Mouse (Mus musculus): Measurements from ENCODE around the gene Sh3pxd2a. TPM values are rescaled to one million over a fixed set of nuclear protein-coding genes. Genes with fewer than 3 reads are reported as not detected.

Gene Sh3pxd2a
- total RNA-seq, 2 experiments from 2014 or later: 33.9 to 35.9 TPM

DNA sequence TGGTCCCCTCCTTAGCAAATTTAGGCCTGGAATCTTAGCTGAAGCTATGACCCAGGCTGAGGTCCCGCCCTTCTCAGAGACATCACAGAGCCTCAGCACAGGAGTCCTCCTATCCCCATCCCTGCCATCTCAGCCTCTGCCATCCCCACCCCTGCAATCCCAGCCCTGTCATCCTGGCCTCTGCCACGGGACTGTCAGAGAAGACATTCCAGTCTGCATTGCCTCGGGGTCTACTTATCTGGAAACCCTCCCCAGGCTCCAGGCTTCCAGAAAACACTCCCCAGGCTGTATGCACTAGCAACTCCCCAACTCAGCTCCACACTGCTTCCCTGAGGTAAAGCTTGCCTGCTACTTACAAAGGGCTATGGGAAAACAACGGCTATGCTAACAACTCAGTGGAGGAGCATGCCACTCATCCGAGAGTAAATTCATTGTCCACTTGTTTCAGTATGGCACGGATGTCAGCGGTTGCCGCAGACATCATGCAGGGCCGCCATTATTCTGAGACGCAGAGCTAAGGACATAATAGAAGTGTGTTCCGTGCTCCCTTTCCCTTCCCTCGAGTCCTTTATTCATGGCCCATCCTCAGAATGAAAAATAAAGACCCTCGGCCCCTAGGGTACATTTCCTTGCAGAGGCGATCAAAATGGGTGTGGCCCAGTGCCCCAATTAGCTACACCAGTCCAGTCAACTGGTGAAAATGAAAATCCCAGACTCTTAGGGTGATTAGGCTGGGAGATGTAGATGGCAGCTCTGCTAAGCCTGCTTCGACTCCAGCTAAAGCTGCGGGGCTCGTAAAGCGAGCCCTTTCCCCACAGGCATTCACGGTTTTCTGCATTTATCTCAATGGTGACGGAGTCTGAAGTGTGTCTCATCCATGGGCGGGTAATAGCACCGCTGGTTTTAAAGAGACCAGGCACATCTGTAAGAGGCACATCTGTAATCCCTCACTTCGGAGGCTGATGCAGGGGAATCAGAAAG is 29.1 kb upstream of the Sh3pxd2a start:
- intact Hi-C loops (cut with DNase I): no loop called here
- no peak for DNase-seq (ENCODE audit: low spot score in 2 of 2)

GRCm38 (mm10) chr19:47492422-47492821 is 28.2 kb upstream of the Sh3pxd2a start:
- DNase-seq (ENCODE audit: low spot score in 2 of 2): no peak
- intact Hi-C loops (cut with DNase I): no loop called here

- DNase-seq (ENCODE audit: low spot score in 2 of 2): no peak
- intact Hi-C loops (cut with DNase I): no loop called here
These were observed 27.7 kb upstream of the Sh3pxd2a start for GRCm38 (mm10) chr19:47491853-47492252.

- no peak for DNase-seq (ENCODE audit: low spot score in 2 of 2)
- intact Hi-C loops (cut with DNase I): loop anchor here (5.0 kb wide), 1 partner anchor 132 kb away; no protein-coding TSS in a partner anchor
These were observed 25.0 kb upstream of the Sh3pxd2a start for GRCm38 (mm10) chr19:47489233-47489632.

DNA sequence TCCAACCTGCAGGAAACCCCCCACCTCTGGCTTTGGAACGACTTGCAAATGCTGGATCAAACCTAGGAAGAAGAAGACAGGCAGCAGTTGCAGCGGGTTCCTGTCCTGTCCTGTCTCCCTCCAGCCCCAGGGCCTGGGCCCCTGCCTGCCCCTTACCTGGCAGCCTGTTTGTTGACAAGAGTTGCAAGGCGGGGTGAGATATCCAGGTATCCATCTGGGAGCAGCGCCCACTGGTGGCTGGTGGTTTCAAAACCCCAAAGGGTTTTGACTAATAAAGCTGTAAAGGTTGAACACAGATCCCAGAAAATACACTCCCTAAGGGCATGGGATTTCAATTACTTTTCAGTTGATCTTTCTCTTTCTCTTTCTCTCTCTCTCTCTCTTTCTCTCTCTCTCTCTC is 24.0 kb upstream of the Sh3pxd2a start:
- DNase-seq (ENCODE audit: low spot score in 2 of 2): no peak
- intact Hi-C loops (cut with DNase I): loop anchor here (5.0 kb wide), 1 partner anchor 131 kb away; no protein-coding TSS in a partner anchor

DNA sequence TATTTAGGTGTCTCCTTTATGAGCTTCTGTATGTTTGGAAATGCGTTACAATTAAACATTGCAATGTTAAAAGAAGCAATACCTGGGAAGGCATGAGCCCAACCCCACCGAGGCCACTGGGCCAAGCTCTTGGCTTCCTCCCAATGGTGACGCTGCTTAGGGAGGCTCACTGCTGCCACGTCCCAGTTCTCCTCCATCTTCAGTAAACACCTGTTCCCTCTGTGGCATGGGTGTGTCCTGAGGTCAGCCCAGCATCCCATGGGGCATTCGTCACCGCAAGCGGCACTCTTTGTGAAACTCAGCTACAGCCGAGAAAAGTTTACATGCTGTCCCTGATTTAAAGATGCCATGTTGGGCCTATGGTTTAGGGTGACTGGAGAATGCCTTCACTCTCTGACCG is 23.4 kb upstream of the Sh3pxd2a start:
- intact Hi-C loops (cut with DNase I): loop anchor here (5.0 kb wide), 1 partner anchor 130 kb away; no protein-coding TSS in a partner anchor
- no peak for DNase-seq (ENCODE audit: low spot score in 2 of 2)

DNA sequence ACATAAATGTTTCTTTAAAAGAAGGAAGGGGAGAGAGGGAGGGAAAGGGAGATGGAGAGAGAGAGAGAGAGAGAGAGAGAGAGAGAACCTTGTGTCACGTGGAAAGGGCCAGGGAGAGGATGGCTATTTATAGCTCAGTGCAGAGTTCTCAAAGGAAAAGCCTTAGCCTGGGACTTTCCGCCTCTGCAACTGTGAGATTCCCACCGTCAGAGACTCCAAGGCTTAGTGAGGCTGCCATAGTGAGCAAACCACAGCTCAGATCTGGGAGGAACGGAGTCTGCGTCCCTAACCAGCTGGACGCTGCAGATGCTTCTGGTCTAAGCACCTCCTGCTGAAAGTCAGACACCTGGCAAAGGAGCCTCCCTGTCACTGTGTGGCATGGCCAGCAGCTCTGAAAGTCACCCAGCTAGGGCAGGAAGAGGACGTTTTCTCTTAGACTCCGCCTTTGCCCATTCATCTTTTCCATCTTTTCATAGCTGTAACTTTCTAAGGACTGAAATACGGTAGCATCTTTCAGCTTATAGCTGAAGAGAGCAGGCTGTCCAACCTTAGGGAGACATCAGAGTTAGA is 21.9 kb upstream of the Sh3pxd2a start:
- DNase-seq (ENCODE audit: low spot score in 2 of 2): no peak
- intact Hi-C loops (cut with DNase I): loop anchor here (5.0 kb wide), 1 partner anchor 129 kb away; no protein-coding TSS in a partner anchor

GRCm38 (mm10) chr19:47484110-47484509 is 19.9 kb upstream of the Sh3pxd2a start:
- intact Hi-C loops (cut with DNase I): no loop called here
- peak; percentile 64 to 76 for DNase-seq (ENCODE audit: low spot score in 2 of 2)

GRCm38 (mm10) chr19:47483346-47483745 is 19.1 kb upstream of the Sh3pxd2a start:
- no peak for DNase-seq (ENCODE audit: low spot score in 2 of 2)
- intact Hi-C loops (cut with DNase I): no loop called here

DNA sequence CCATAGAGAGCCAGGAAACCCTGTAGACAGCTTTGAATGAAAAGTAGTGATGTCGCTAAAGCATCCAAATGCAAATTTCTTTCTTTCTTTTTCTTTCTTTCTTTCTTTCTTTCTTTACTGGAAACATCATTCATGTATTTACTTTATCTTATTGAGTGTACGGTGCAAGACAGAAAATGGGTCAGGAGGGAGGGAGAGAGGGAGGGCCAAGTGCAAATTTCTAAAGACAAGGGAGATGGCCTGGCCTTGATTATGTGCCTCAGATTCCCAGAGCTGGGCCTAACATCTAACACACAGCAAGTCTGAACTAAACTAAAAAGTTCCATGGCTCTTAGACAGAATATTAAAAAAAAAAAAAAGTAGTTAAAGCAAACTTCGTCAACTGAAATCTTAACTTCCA is 9.3 kb upstream of the Sh3pxd2a start:
- intact Hi-C loops (cut with DNase I): no loop called here

GRCm38 (mm10) chr19:47472881-47473400 is 8.7 kb upstream of the Sh3pxd2a start:
- intact Hi-C loops (cut with DNase I): no loop called here
- DNase-seq (ENCODE audit: low spot score in 2 of 2): no peak

More for the DNA sequence above, 9.3 kb upstream of the Sh3pxd2a start:
- no peak for DNase-seq (ENCODE audit: low spot score in 2 of 2)

GRCm38 (mm10) chr19:47471808-47472207 is 7.6 kb upstream of the Sh3pxd2a start:
- no peak for DNase-seq (ENCODE audit: low spot score in 2 of 2)
- intact Hi-C loops (cut with DNase I): no loop called here

GRCm38 (mm10) chr19:47468750-47469149 is 4.5 kb upstream of the Sh3pxd2a start:
- intact Hi-C loops (cut with DNase I): no loop called here
- no peak for DNase-seq (ENCODE audit: low spot score in 2 of 2)

GRCm38 (mm10) chr19:47466775-47467174 is 2.6 kb upstream of the Sh3pxd2a start:
- no peak for DNase-seq (ENCODE audit: low spot score in 2 of 2)

DNA sequence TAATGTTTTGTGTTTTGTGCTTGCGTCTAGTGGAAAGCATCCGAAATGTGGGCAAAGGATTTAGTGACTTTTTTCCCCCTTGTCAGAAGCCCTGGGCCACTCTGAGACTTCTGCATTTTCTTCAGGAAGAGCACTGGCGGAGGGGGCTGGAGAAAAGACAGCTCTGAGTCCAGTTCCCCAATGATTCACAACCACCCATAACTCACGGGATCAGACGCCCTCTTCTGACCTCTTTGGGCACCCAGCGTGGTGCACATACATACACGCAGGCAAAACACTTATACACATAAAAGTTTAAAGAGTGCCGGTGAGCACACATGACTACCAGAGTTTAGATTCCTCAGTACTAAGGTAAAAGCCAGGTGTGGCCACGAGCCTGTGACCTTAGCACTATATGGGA is 1.3 kb upstream of the Sh3pxd2a start:
- DNase-seq (ENCODE audit: low spot score in 2 of 2): no peak
- intact Hi-C loops (cut with DNase I): loop anchor here (2.0 kb wide), 1 partner anchor 109 kb away; no protein-coding TSS in a partner anchor

More at GRCm38 (mm10) chr19:47466775-47467174, 2.6 kb upstream of the Sh3pxd2a start:
- intact Hi-C loops (cut with DNase I): no loop called here

DNA sequence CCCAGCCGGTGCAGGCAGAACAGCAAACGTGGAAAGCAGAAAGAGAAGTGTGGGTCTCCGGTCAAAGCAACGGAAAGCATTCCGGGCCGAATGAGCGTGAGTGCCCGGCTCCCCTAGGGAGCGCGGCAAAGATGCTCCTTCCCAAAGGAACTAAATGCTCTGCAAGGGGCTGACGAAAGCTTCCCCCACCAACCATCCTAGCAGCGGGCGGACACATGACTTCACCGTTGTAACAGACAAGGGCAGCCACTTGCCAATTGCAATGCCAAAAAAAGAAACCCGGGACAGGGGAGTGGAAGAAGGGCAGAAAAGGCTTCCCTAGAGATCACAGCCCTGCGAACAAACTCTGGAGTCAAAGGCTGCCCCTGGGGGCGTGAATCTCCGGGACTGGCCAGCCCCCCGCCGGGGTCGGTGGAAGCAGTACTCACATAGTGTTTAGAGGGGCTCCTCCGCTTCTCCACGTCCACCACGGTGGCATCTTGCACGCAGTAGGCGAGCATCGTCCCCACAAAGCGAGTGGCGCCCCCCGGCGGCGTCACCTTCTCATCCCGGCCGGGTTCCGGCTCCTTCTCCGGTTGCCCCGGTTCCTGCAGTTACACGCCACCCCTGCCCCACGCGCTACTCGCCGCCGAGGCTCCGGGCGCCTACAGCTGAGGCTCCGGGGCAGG is 431 bp downstream of the Sh3pxd2a start:
- intact Hi-C loops (cut with DNase I): loop anchor here (1.0 to 2.0 kb wide), 2 partner anchors 80 to 107 kb away; no protein-coding TSS in a partner anchor
- DNase-seq (ENCODE audit: low spot score in 2 of 2): peak; percentile 60 to 67

- no peak for DNase-seq (ENCODE audit: low spot score in 2 of 2)
- intact Hi-C loops (cut with DNase I): no loop called here
These were observed 995 bp downstream of the Sh3pxd2a start for GRCm38 (mm10) chr19:47463206-47463605.

DNA sequence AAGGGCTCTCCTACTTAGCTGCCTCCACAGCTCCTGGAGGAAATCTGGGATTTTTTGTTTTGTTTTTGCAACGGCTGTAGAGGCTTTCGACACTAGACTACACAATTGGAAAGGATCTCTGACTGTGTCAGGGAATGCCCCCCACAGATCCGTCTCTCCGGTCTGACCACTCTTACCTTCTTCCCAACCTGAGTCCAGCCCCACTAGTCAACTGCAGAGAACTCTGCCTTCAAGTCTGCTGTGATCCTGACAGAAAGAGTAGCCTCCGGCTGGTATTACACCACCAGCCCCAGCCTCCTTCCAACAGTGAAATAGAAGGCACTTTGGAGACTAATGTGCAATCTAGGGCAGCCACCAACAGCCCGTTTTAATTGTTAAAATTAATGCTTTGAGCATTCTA is 1.5 kb downstream of the Sh3pxd2a start:
- intact Hi-C loops (cut with DNase I): no loop called here
- no peak for DNase-seq (ENCODE audit: low spot score in 2 of 2)

DNA sequence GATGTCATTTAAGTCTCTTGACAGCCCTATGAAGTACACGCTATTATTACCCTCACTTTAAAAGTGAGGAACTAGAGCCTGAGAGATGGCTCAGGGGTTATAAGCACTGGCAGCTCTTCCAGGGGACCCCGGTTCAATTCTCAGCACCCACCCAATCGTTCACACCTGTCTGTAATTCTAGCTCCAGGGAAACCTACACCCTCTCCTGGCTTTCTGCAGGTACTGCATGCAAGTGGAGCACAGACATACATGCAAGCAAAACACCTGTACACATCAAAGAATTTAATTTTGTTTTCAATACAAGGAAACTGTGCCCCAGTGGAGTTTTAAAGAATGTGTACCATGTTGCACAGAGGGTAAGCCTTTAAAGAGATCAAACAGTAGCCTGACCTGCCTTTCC is 2.4 kb downstream of the Sh3pxd2a start:
- intact Hi-C loops (cut with DNase I): no loop called here
- no peak for DNase-seq (ENCODE audit: low spot score in 2 of 2)

DNA sequence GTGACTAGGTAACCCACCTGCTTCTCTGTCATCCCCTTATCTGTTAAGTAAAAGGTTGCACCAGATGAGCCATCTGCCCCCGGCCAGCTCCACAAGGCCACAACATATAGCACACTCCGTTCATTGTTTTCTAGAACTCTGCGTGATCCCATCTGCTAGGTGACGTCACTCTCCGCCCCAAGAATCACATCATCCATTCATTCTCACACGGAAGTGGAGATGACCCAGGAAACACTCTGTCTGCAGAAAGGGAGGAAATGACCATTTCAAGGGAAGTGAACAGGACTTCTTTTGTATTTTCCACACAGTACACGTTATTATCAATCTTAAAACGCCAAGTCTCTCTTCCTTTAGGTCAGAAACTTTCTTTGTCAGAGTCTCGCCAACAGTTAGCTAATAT is 2.8 kb downstream of the Sh3pxd2a start:
- no peak for DNase-seq (ENCODE audit: low spot score in 2 of 2)

More for the DNA sequence above, 2.8 kb downstream of the Sh3pxd2a start:
- intact Hi-C loops (cut with DNase I): no loop called here
